ENCODE assay signal across 14 mouse cellular contexts in genomic region chr7:98962074-98962473, GRCm38 (mm10).
A peak's percentile ranks its signal among the peaks of the same experiment; 100 is the strongest.
DNase-seq lines count a peak whose midpoint lies in the region; ATAC-seq and TF ChIP-seq lines count a peak whose summit lies in the region.
"Had no signal": no experiment of that assay in that cellular context is flagged by ENCODE, and none has a peak within 500 bp of the region (broad histone marks: within the 10 kb centered on the region; RNA-seq: fewer than 3 reads in every experiment).

No protein-coding gene starts in this region.

- no peak for DNase-seq in hindbrain, postnatal 0 days (ENCODE audit: low spot score)
- DNase-seq in hindbrain, embryonic 11.5 days (ENCODE audit: low spot score) = no peak
- DNase-seq in MEL (ENCODE audit: low read depth, low spot score) = no peak
- DNase-seq in intestine, embryonic 14.5 days (ENCODE audit: low spot score) = no peak
- no peak for DNase-seq in layer of hippocampus, postnatal 25 days (ENCODE audit: extremely low spot score in 1 of 2, low spot score in 1 of 2)
- DNase-seq in left cerebral cortex, adult 8-10 months (ENCODE audit: low spot score in 2 of 2) = no peak

- H3K9me3 ChIP-seq in hindbrain, postnatal 0 days (ENCODE audit: low read length) = no peaks in the 10 kb centered on the region
- H3K9me3 ChIP-seq in hindbrain, embryonic 11.5 days (ENCODE audit: control insufficient read depth, low read length) = no peaks in the 10 kb centered on the region
- no peaks in the 10 kb centered on the region for H3K9me3 ChIP-seq in MEL (replicated peaks; ENCODE audit: insufficient read depth, low read length)
- no peaks in the 10 kb centered on the region for H3K9me3 ChIP-seq in intestine, embryonic 14.5 days (ENCODE audit: control insufficient read depth, low read length)
- H3K9me3 ChIP-seq: embryonic facial prominence, embryonic 13.5 days; heart, embryonic 12.5 days; hindbrain, embryonic 15.5 days; limb, embryonic 13.5 days had no signal

- no peak overlapping the region for H3K4me2 ChIP-seq in hindbrain, postnatal 0 days (ENCODE audit: low read depth, low read length)
- no peak overlapping the region for H3K4me2 ChIP-seq in hindbrain, embryonic 11.5 days (replicated peaks; ENCODE audit: low read depth, low read length)
- no peak overlapping the region for H3K4me2 ChIP-seq in intestine, embryonic 14.5 days (ENCODE audit: low read length)
- H3K4me2 ChIP-seq: embryonic facial prominence, embryonic 13.5 days; heart, embryonic 12.5 days; hindbrain, embryonic 15.5 days; limb, embryonic 13.5 days had no signal

- no peaks in the 10 kb centered on the region for H3K27me3 ChIP-seq in hindbrain, postnatal 0 days (ENCODE audit: insufficient read depth, low read length)
- no peaks in the 10 kb centered on the region for H3K27me3 ChIP-seq in hindbrain, embryonic 11.5 days (ENCODE audit: control insufficient read depth, insufficient read depth, low read length)
- H3K27me3 ChIP-seq in MEL (ENCODE audit: control insufficient read depth in 1 of 2, insufficient read depth in 2 of 2, low read length in 2 of 2) = no peaks in the 10 kb centered on the region
- no peaks in the 10 kb centered on the region for H3K27me3 ChIP-seq in intestine, embryonic 14.5 days (replicated peaks; ENCODE audit: control insufficient read depth, insufficient read depth, low read length)
- no peaks in the 10 kb centered on the region for H3K27me3 ChIP-seq in small intestine, adult 2 months (ENCODE audit: control insufficient read depth, insufficient read depth, low read length)
- H3K27me3 ChIP-seq: CH12.LX; embryonic facial prominence, embryonic 13.5 days; heart, embryonic 12.5 days; hindbrain, embryonic 15.5 days; Patski had no signal

- ATAC-seq in hindbrain, postnatal 0 days = 0 out of 2 replicates have a peak, but pooled peaks have one; percentile 14
- ATAC-seq in hindbrain, embryonic 11.5 days (ENCODE audit: low FRiP score) = no peak
- peak; percentile 47; the same call in 1 of the 2 replicates for ATAC-seq in intestine, embryonic 14.5 days (replicated peaks; ENCODE audit: low FRiP score, low TSS enrichment, low read depth)
- ATAC-seq: Patski had no signal

- no peaks in the 10 kb centered on the region; the same call in 1 of the 2 replicates for H3K4me1 ChIP-seq in hindbrain, postnatal 0 days (ENCODE audit: insufficient read depth, low read length)
- no peaks in the 10 kb centered on the region for H3K4me1 ChIP-seq in hindbrain, embryonic 11.5 days (replicated peaks; ENCODE audit: control insufficient read depth, insufficient read depth, low read length)
- peaks cover 0 to 5% of the 10 kb centered on the region in 2 experiments; a peak in 1 of 4 replicates for H3K4me1 ChIP-seq in MEL (ENCODE audit: control insufficient read depth in 1 of 2, insufficient read depth in 2 of 2, low read length in 2 of 2)
- H3K4me1 ChIP-seq in intestine, embryonic 14.5 days (replicated peaks; ENCODE audit: control insufficient read depth, insufficient read depth, low read length) = peaks cover 23% of the 10 kb centered on the region
- H3K4me1 ChIP-seq in small intestine, adult 2 months (ENCODE audit: control insufficient read depth, insufficient read depth, insufficient read length, low read length) = peaks cover 8% of the 10 kb centered on the region; the same call in 1 of the 2 replicates

- H3K4me3 ChIP-seq in hindbrain, postnatal 0 days (ENCODE audit: low read length) = no peak overlapping the region
- no peak overlapping the region for H3K4me3 ChIP-seq in hindbrain, embryonic 11.5 days (ENCODE audit: low read depth, low read length)
- no peak overlapping the region for H3K4me3 ChIP-seq in MEL (ENCODE audit: control insufficient read depth in 1 of 2, insufficient read depth in 1 of 2, low read depth in 2 of 2, low read length in 2 of 2)
- no peak overlapping the region for H3K4me3 ChIP-seq in intestine, embryonic 14.5 days (ENCODE audit: low read depth, low read length)
- peak overlapping the region; percentile 37 for H3K4me3 ChIP-seq in small intestine, adult 2 months (ENCODE audit: low read depth, low read length)
- H3K4me3 ChIP-seq: embryonic facial prominence, embryonic 13.5 days; heart, embryonic 12.5 days; hindbrain, embryonic 15.5 days; limb, embryonic 13.5 days had no signal

- H3K9ac ChIP-seq in hindbrain, postnatal 0 days (replicated peaks; ENCODE audit: low read length) = no peak overlapping the region
- H3K9ac ChIP-seq in hindbrain, embryonic 11.5 days (ENCODE audit: low read depth, low read length) = no peak overlapping the region
- no peak overlapping the region for H3K9ac ChIP-seq in MEL (ENCODE audit: control insufficient read depth, low read depth, low read length, poor library complexity, severe bottlenecking)
- no peak overlapping the region for H3K9ac ChIP-seq in intestine, embryonic 14.5 days (ENCODE audit: low read length)
- H3K9ac ChIP-seq: embryonic facial prominence, embryonic 13.5 days; heart, embryonic 12.5 days; hindbrain, embryonic 15.5 days; limb, embryonic 13.5 days; liver, embryonic 14.5 days had no signal

- H3K79me2 ChIP-seq in MEL (ENCODE audit: control insufficient read depth, insufficient read depth, low read length, poor library complexity) = no peaks in the 10 kb centered on the region

- TF ChIP-seq POLR2A in MEL (IDR thresholded peaks at IDR 0.05; ENCODE audit: control insufficient read depth in 1 of 2, insufficient read depth in 1 of 2, low read depth in 1 of 2, low read length in 2 of 2, poor library complexity in 1 of 2) = no peak
- TF ChIP-seq POLR2A in small intestine, adult 2 months (IDR thresholded peaks at IDR 0.05; ENCODE audit: low read depth, low read length) = no peak

- TF ChIP-seq RAD21 in MEL (IDR thresholded peaks at IDR 0.05; ENCODE audit: low read depth, low read length) = no peak

- no peak for TF ChIP-seq EP300 in MEL (IDR thresholded peaks at IDR 0.05; ENCODE audit: low read depth in 1 of 2, low read length in 2 of 2)

- no peak overlapping the region for H3K27ac ChIP-seq in hindbrain, postnatal 0 days
- no peak overlapping the region for H3K27ac ChIP-seq in hindbrain, embryonic 11.5 days (ENCODE audit: low read depth, low read length)
- H3K27ac ChIP-seq in MEL (ENCODE audit: control insufficient read depth, low read depth, low read length) = no peak overlapping the region
- no peak overlapping the region for H3K27ac ChIP-seq in intestine, embryonic 14.5 days (ENCODE audit: low read depth)
- peak overlapping the region; percentile 87 for H3K27ac ChIP-seq in small intestine, adult 2 months (ENCODE audit: insufficient read depth, low read depth, low read length)
- H3K27ac ChIP-seq: embryonic facial prominence, embryonic 13.5 days; hindbrain, embryonic 15.5 days; limb, embryonic 13.5 days; liver, embryonic 14.5 days had no signal

- no peaks in the 10 kb centered on the region for H3K36me3 ChIP-seq in hindbrain, postnatal 0 days (ENCODE audit: insufficient read depth, low read length)
- no peaks in the 10 kb centered on the region for H3K36me3 ChIP-seq in hindbrain, embryonic 11.5 days (ENCODE audit: control insufficient read depth, insufficient read depth, low read length)
- H3K36me3 ChIP-seq in MEL (ENCODE audit: control insufficient read depth in 1 of 2, insufficient read depth in 2 of 2, low read length in 2 of 2) = peaks cover 0 to 2% of the 10 kb centered on the region in 2 experiments; a peak in 1 of 4 replicates
- no peaks in the 10 kb centered on the region for H3K36me3 ChIP-seq in intestine, embryonic 14.5 days (ENCODE audit: control insufficient read depth, insufficient read depth, low read length)
- H3K36me3 ChIP-seq in small intestine, adult 2 months (ENCODE audit: control insufficient read depth, insufficient read depth, low read length) = no peaks in the 10 kb centered on the region
- H3K36me3 ChIP-seq: embryonic facial prominence, embryonic 13.5 days; hindbrain, embryonic 15.5 days; limb, embryonic 13.5 days had no signal

- no peak for TF ChIP-seq CTCF in hindbrain, postnatal 0 days (IDR thresholded peaks at IDR 0.05; ENCODE audit: low read depth)
- TF ChIP-seq CTCF in MEL (IDR thresholded peaks at IDR 0.05 in 2 of 3, conservative IDR thresholded peaks at IDR 0.05 in 1 of 3; ENCODE audit: control insufficient read depth in 1 of 3, insufficient read depth in 1 of 3, low read depth in 2 of 3, low read length in 3 of 3, poor library complexity in 1 of 3, severe bottlenecking in 1 of 3) = no peak
- no peak for TF ChIP-seq CTCF in small intestine, adult 2 months (IDR thresholded peaks at IDR 0.05; ENCODE audit: extremely low read depth, insufficient read length, insufficient replicate concordance, low read depth, low read length)

- WGBS in hindbrain, postnatal 0 days = 83% methylated on average over 11 of the region's 11 CpGs
- WGBS in hindbrain, embryonic 11.5 days = 88% methylated on average over 11 of the region's 11 CpGs
- 70% methylated on average over 11 of the region's 11 CpGs for WGBS in intestine, embryonic 14.5 days
- WGBS in small intestine, adult 2 months = 33% methylated on average over 11 of the region's 11 CpGs

TF ChIP-seq in MEL, 35 proteins besides CTCF, POLR2A, EP300 and RAD21:
- TF ChIP-seq NRF1 (IDR thresholded peaks at IDR 0.05; ENCODE audit: insufficient read depth, low read depth, low read length, poor library complexity, severe bottlenecking) = no peak
- peak; percentile 13; the same call in 1 of the 2 replicates for TF ChIP-seq MXI1 (IDR thresholded peaks at IDR 0.05; ENCODE audit: low read depth, low read length)
